Mouse (Mus musculus) E14TG2a.4 (cell line): ENCODE data around the gene Tsc2.

Experiments used
- CTCF ChIP-seq: conservative IDR thresholded peaks from 2 replicates; pipeline ENCODE4 v1.5.1; 2014; ENCODE audit warnings: low read length
- NANOG ChIP-seq: IDR thresholded peaks from 2 replicates; pipeline ENCODE4 v1.6.1; 2014; ENCODE audit warnings: borderline replicate concordance, low read length, mixed read lengths
- POU5F1 ChIP-seq: IDR thresholded peaks from 2 replicates; pipeline ENCODE4 v1.6.1; 2014; ENCODE audit warnings: low read length, borderline replicate concordance

- peak; percentile 56 for TF ChIP-seq CTCF
- no peak for TF ChIP-seq NANOG
- no peak for TF ChIP-seq POU5F1
Measured at GRCm38 (mm10) chr17:24676187-24676586, 43.8 kb upstream of the Tsc2 start.
